Mouse (Mus musculus) CD8-positive naive resting alpha-beta T cell, adult 57 days (primary cell): Measurements from ENCODE around the gene Ccdc62. TPM values are rescaled to one million over a fixed set of nuclear protein-coding genes. Genes with fewer than 3 reads are reported as not detected.

ENCODE experiments used
- total RNA-seq: library from RNA; stranded (reverse); gene quantifications from one replicate; pipeline ENCODE4 v1.2.4, GENCODE M21; 2023

The Ccdc62 gene
- total RNA-seq = 2.6 TPM

GRCm38 (mm10) chr5:123930508-123930989 lies at the start of gene Ccdc62:
TSS of gene Ccdc62 (plus strand) at chr5:123930679.

GRCm38 (mm10) chr5:123906976-123907630 lies 23.4 kb upstream of the Ccdc62 start, which contains the start of gene Denr:
TSS of gene Denr (plus strand) at chr5:123907175.

GRCm38 (mm10) chr5:123927118-123927517 lies 3.4 kb upstream of the Ccdc62 start, which contains the start of gene Gm43518:
TSS of gene Gm43518 (plus strand) at chr5:123927418.

GRCm38 (mm10) chr5:123973299-123974178 lies 43.1 kb downstream of the Ccdc62 start, which contains the start of gene Hip1r:
TSS of gene Hip1r (plus strand) at chr5:123973628.

Other genes starting within 250 kb of the Ccdc62 start
- gene Clip1, start 246.1 kb upstream of the Ccdc62 start, total RNA-seq = 78.6 TPM
- gene Zcchc8, start 209.6 kb upstream of the Ccdc62 start, total RNA-seq = 90.1 TPM
- 238 TPM for gene Rsrc2, start 181.3 kb upstream of the Ccdc62 start, total RNA-seq
- 0.95 TPM for gene Kntc1, start 181.0 kb upstream of the Ccdc62 start, total RNA-seq
- gene Hcar2, start 65.2 kb upstream of the Ccdc62 start, total RNA-seq = 2.3 TPM
- not detected for gene Hcar1, start 50.7 kb upstream of the Ccdc62 start, total RNA-seq
- 41.4 TPM for gene Denr, start 23.5 kb upstream of the Ccdc62 start, total RNA-seq
- not detected for gene Gm43518, start 3.3 kb upstream of the Ccdc62 start, total RNA-seq
- gene Hip1r, start 42.9 kb downstream of the Ccdc62 start, total RNA-seq = 48.9 TPM
- gene Vps37b, start 101.6 kb downstream of the Ccdc62 start, total RNA-seq = 907 TPM
- gene Abcb9, start 165.1 kb downstream of the Ccdc62 start, total RNA-seq = 20.5 TPM
- 17.5 TPM for gene Ogfod2, start 181.6 kb downstream of the Ccdc62 start, total RNA-seq
- gene Arl6ip4, start 185.4 kb downstream of the Ccdc62 start, total RNA-seq = 37.0 TPM